Mouse (Mus musculus) megakaryocyte, embryonic 14.5 days (primary cell): ENCODE results near the gene Insl3.

Experiments used
- FLI1 ChIP-seq: IDR thresholded peaks from 2 replicates; pipeline ENCODE4 v1.6.1; 2012; ENCODE audit warnings: low read length, inconsistent platforms, mixed read lengths
- GATA1 ChIP-seq: IDR thresholded peaks from 3 replicates; pipeline ENCODE4 v1.6.1; 2012; ENCODE audit warnings: mixed read lengths, low read length, inconsistent platforms, borderline replicate concordance

DNA sequence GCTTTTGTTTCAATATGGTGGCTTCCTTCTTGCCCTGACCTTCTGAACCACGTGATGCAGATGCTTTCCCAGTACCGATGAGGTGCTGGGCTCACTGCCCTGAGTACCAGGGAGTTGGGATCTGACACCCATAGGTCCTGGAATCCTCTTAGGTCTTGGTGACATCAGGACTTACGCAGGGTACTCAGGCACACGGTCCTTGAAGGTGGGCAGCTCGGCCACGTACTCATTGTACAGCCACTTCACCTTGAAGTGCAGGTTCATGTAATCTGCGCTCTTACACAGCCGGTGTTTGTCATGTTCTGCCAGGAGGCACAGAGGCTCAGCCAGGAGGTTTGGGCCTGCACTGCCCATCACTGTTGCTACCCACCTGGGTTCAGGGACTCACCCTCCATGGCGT, 43.5 kb upstream of the Insl3 start:
- TF ChIP-seq GATA1 (no peak), FLI1 (no peak)
